Mouse (Mus musculus): ENCODE measurements at regions not wholly inside any gene's neighbourhood (a gene's known extent, or its start where the extent isn't known, plus 50 kb on each side); places are given as distances from the start of the nearest gene placed in this dataset.

DNA sequence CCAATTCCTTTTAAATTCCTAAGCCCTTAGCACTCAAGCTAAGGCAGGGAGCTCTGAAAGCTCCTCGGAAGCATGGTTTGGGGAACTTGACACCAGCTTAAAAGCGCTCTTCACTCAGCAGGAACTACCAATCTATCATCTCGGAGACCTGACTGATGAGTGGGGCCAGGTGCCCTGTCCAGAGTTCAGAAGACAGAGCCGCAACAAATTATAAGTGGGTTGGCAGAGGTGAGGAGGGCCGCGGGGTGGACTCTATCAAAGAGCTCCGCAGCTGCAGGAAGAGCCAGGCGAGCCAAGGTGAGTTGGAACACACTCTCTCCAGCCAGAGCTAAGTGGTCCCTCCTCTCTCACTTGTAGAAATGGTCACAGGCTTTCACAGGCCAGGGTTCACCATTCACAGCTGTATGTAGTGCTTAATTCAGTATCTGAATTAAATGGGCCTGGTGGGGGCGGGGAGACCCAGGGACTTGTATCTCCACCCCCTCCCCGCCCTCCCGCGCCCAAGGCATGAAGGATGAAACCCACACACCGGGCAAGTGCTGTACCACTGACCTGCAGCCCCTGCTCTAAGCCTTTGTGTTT is 180.8 kb downstream of the Stim2 start:
- DNase-seq = no peak

DNA sequence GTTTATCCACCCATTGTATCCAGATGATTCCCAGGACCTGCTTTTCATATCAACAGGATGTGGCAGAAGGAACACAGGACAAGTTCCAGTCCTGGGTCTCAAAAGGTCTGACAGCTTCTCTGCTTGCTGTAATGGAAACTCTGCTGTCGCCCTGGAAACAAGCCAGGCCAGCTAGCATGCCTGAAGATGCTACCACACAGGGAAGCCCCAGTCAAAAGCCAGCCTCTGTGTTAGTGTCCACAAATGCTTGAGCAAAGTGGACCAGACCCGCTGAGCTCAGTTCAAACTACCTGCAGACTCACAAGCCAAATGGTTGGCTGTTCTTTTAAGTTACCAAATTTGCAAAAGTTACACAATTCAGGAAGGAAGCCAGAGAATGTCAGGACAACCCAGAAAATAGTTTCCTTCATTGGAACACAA is 181.9 kb downstream of the Stim2 start:
- no peak for DNase-seq

DNA sequence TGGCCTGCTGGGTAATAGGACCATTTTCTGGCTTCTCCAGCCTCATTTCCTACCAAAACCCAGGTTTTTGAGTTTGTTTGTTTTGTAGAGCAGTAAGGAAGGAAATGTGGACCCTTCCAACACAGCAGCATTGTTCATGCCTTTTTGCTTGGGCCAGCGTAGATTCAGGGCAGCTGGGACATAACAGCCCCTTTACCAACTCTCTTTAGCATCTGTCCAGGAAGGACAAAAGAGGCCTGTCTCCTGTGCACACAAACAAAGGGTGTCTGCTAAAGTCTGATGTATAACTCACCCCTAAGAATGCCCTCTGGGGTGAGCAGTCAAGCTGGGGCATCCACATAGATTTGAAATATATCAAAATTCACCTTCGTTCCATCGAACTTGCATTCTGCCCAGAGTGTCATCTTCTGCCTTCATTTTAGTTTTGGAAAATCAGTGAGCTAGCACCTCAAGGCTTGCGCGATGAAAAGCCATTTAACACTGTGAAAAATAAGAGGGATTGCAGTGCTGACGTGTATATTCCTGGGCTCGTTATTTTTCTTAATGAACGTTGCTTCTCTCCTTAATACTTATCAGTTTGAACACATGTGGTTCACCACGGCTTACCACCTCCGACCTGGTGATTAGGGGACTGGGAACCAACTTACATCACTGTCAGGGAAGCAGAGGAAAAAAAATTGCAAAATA is 182.5 kb downstream of the Stim2 start:
- no peak for DNase-seq

DNA sequence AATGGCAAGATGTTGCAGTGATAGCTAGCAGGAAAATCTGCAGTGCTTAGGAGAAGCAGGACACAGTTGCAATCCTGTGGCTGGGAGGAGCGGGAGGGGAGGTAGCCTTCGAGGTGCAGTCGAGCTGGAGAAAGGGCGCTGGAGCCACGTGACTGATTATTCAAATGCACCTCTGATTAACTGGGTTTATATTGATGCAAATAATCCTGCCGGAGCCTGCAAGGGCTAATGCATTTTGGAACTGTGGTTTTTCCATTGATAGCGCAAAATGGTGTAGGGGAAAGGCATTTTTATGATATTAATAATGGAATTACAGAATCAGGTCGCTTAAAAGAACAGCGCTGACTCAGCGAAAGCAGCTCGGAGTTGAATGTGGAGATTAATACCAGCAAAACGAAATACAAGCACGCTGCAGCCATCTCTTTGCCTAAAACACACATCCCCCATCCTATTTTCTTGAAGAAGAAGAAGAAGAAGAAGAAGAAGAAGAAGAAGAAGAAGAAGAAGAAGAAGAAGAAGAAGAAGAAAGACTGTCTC is 183.1 kb downstream of the Stim2 start:
- DNase-seq = no peak

DNA sequence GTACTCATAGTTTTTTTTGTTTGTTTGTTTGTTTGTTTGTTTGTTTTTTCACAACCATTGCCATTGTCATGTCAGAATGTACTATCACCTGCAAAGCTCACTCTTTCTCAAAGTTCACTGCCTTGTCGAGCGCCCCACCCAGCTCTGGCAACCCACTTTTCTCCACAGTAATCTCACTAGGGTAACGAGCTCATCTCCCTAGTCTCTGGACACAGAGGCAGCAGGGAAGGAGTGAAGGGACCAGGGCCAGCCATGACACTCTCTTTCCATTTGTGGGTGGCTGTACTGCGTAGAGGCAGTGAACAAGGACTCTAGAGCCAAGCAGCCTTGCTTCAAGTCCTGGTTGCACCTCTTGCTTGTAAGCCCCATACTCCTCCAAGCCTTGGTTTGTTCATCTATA is 184.5 kb downstream of the Stim2 start:
- DNase-seq = no peak

DNA sequence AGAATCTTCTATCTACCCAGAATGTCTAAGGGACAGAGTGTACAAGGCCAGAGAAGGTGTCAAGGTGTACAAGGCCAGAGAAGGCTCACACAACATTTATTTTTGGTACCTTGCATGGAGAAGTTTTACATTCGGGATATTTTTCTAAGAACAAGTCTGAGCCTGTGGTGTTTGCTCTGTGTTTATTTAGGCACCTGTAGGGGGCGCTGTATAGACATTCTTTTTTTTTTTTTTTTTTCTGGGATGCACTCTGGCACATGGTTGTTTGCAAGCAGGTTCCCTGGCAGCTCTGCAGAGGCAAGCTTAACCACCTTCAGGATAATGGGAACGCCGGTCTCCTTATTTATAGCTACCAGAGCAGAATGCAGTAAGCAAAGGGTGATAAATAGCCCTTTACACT is 187.4 kb downstream of the Stim2 start:
- DNase-seq = no peak

DNA sequence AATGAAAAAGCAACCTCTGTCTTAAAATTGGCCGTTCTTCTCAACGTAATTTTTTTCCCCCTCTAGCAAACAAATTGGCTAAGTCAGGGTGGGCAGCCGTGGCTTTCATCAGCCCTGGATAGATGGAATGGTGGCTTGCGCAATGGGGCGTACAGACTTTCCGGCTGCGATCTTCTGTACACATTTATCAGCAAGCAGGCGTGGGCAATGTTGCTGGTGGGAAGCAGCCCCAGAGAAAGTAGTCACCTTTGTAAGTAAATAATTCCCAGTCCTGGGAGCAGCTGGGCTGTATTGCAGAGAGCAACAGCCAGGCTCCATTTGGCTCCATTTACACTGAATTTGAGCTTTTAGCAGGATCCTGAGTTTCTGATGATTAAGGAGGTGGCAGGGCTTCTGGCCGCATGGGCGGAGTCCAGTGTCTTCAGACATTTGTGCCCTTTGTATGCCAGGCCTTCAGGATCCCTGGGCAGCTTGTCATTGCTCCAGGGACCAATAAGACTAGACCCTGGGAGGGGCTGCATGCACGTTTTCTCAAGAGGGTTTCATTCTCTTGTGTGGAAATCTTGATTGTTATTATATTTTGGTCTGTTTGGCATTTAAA is 187.9 kb downstream of the Stim2 start:
- no peak for DNase-seq

DNA sequence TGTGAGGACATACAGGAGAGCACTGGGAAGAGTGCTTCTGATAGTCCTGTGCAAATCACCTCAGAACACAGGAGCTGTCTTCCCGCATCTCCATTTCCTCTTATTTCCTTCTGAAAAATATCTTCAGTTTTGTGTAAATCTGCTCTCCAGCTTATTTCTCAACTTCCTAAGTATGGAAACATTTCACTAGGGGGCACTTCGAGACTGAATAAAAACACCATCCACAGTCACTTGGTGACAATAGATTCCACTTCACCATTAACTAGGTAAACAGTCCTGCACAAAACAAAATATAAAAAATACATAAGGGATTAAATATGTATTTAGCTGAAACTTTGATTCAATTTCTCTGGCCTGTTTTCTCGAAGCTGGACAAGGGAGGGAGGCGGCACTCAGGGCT is 193.4 kb downstream of the Stim2 start:
- no peak for DNase-seq

DNA sequence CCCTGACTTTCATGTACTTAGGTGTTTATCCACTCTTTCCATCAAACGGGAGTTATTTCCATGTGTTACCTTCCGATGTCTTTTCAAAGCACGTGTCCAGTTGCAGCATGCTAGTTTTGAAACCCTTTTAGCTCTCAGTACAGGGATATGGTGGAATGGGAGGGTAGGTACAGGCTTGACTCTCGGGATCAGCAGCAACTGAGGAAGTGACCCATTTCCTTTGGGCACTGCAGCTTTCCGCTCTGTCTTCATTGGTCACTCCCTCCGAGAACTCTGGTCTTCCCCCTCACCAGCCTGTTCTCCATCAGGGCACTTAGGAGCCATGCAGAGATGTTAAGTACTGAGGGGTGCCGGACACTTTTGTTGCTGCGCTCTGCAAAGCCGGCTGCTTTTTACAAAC is 196.5 kb downstream of the Stim2 start:
- no peak for DNase-seq

DNA sequence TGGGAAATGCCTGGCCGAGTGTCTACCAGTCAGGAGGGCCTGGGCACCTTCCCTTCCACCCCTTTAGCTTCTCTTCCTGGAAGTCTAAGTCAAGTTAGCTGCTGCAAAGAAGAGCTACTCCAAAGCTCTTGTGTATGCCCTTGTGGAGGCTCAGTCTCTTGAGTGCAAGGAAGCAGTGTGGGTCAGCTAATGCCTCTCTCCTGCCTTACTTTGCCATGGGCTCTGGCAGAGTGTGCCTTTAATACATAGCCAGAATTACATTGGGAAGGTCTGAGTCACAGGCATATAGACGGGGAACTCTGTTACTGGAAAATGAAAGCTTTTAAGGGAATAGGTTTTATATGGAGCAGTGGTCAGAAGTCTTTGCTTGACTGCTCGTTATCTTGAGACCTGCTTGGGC is 201.7 kb downstream of the Stim2 start:
- DNase-seq = no peak

DNA sequence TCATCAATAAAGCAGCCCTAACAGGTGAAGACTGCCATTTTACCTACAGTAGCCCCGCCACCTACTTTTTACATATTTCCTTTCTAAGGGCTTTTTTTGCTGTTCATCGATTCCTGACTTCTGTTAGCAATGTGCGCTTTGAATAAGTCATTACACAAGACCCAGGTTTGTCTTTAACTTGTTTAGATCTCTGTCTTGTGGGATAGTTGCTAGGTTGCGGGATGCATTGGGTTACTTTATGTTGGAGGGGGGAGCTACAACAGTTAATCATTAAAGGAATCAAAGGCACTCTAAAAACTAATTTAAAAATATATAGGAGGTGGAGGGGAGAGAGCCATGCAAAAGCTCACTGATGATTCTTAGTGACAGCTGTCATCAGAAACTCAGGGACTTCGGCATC is 202.3 kb downstream of the Stim2 start:
- DNase-seq = no peak

DNA sequence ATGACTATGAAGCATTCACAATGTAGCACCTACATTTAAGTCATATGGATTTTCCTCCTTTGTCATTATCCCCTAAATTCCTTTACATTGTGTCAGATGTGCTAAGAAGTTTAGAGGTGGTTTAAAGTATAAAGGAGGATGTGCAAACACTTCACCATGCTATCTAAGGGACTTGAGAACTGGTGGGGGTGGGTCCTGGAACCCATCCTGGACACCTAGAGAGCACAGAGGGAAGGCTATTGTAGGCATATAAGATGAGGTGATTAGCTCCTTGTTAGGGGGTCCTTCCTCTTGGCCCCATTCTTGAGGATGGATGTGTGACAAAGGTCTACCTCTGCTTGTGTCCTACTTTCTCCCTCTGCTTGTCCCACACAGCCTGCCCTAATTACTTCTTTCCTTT is 213.2 kb downstream of the Stim2 start:
- DNase-seq = no peak

DNA sequence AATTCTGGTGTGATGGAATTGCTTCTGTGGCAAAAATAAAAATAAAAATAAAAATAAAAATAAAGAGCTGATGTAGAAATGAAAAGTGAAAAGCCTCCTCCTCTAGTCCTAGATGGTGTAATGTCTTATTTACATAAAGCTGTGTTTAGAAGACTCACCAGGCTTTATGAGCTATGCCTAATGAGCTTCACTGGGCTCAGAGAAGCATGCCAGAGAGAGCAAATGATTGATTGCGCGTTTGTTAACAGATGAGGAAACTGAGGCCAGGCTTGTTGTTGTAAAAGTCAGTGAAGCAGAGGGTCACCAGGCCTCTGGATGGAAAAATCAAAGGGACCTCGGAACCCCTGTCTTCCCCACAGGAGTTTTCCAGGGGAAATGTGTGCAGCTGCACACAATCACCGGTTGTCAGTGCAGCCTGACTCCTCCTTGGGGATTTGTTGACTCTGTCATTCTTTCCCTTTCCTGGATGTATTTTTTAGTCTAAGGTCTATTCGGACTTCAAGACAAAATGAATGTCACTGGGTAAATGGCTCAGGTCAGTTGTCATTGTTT is 213.8 kb downstream of the Stim2 start:
- DNase-seq = no peak

DNA sequence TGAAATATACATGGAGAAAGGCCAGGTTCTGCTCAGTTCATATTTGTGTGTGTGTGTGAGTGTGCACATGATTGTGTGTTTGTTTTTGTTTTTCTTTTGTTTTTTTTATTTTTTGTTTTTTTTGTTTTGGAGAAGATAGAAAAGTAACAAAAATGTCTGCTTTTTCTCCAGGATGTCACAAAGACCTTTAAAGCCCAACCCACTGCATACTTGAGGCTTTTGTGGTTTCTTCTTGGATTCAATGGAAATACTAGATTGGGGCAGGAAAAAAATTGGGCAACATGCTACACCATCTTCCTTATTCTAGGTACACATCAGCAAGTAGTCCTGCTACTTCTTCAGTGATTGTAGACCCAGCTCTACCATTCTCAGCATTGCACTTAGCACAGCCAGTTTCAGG is 226.7 kb downstream of the Stim2 start:
- no peak for DNase-seq

DNA sequence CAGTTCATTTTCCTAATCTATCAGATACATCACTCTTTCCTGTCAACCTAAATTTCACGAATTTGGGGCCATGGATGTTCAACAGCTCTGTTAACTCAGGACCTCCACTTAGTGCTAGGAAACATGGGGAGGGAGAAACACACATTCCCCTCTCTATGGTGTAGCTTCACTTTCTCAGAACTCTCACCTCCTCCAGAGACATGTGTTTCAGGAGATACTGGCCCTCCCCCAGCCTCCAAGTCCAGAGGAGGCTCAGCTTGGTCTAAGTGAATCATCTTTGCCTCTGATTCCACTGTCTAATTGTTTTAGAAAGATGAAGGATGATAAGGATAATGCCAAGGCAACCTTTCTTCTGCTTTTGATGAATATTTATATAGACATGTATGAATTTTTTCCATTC is 236.3 kb downstream of the Stim2 start:
- DNase-seq = no peak

DNA sequence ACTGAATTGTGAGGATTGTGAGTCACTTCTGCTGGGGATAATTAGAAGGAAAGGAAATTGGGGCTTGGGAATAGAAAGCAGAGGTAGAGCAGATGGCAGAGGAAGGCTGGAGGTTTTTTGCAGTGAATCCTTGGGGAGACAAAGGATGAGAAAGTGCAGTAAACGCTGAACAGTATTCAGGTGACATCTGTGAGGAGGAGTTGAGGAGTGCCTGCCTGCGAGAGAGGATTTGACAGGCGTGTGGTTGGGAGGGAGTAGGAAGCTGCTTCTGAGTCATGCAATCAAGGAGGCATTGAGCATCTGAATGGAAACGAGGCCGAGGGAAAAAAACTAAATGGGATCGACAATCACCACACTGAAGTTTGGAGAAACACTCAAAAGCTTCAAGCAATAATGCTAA is 236.9 kb downstream of the Stim2 start:
- no peak for DNase-seq

DNA sequence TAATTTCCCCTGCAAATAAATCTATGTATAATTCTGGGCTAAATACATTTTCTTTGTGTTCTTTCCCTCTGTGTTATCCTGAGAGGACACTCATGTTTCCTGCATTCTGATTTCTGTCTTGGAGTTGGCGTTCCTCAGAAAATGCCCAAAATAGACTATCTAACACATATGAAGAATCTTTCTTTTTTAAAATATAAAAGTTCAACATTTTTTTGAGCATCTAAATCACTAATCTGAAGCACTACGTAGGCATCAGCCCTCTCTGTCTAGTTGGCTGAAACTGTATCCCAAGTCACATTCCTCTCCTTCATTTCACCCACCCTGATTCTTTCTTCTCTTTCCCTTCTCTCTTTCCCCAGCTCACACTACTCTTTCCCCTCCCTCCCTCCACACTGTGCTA is 238.9 kb downstream of the Stim2 start:
- DNase-seq = no peak

DNA sequence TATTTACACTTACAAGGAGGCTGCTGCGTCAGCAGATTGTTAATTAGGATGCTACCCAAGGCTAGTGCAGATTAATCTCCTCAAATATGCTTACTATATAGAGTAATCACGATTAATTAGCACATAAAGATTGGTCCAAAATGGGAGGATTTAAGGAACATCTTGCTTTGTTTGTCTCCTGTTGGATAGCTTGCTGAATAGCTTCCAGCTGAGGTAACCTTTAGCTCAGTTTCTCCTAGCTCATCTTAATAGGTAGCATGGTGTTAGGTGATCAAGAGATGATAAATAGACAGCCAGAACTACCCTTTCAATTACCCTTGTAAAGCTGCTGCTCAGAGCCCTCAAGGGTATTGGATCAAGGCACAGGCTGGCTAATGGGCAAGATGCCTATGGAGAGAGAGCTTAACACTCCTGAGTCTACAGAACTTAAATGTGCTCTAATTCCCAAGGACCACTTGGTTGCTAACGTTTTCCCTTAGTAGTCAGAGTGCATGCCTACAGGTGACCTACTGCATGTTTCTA is 240.4 kb downstream of the Stim2 start:
- no peak for DNase-seq

DNA sequence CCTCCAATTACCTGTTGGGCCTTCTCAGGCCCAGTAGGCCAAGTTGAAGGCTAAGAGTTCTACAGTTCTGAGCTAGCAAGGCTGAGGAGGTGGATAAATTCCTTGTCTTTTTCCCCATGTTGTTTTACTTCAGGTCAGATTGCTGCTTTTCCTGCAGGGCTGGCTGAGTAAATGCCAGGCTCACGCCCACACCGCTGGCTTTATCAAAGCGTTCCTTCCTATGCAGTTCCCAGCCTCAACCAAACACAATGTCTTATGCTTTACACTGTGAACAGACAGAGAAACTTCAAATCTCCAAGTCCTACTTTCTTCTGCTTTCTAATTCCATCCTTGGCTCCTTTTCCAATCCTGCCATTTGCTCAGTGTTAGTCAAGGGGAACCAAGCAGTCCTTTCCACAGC is 241.3 kb downstream of the Stim2 start:
- no peak for DNase-seq

DNA sequence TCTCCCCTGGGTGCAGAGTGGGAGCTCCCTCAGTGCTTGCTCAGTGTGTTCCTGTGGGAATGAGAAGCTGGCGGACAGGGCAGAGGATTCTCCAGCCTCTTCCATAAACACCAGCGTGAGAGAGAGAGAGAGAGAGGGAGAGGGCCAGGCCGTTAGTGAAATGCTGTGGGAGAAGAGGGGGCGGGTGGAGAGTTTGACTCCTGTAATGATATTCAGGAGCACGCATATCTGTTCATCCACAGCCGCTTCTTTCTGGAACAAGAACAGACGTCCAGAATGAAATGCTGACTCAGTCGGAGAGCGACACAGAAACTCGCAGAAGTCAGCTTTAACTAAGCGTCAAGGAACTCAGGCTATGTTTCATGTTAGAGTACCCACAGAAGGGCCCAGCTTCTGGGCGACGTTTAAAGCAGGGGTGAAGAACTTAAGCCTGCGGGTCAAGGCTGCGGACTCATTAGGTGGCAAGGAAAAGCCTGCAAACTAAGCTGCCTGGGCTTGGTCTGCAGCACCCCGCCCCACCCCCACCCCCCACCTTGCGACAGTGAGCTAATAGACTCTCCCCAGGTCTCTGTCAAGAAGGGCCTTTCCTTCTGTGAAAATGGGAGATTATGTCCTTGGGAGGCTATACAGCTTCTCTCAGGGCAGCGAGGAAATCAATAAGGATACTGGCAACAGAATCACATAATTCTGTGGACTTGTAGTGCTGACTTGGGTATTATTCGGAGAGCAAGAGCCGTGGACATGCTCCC is 243.0 kb downstream of the Stim2 start:
- DNase-seq = no peak

DNA sequence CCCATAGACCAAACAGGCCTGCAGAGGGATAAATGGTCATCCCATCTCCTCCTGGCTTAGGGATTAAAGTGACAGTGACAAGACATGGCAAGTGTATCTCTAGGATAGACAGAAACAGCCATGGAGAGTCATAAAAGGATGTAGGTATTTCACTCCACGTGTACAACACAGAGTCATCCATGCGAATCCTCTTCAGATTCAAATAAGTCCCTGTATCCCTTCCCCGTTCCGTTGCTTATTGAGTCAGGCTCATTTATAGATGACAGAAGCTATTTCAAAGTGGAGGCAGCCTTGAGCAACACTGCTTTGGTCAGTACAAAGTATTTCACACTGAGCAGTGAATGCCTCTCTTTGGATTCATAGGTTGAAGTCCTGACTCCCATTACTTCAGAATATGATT is 243.8 kb downstream of the Stim2 start:
- no peak for DNase-seq

DNA sequence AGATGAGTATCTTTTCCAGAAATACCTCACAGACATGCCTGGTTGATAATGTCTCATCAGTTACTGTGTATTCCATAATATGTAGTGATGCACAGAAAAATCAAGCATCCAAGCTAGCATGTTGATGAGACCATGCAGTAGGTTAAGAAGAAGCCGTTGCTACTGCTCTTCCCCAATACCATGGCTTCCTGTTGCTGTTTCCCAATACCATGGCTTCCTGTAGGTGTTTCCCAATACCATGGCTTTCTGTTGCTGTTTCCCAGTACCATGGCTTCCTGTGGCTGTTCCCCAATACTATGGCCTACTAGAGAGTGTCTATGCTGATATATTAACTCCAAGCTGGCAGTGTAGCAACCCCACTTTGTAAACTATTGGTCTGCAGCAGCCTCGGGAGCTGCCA is 253.7 kb downstream of the Stim2 start:
- DNase-seq = no peak

DNA sequence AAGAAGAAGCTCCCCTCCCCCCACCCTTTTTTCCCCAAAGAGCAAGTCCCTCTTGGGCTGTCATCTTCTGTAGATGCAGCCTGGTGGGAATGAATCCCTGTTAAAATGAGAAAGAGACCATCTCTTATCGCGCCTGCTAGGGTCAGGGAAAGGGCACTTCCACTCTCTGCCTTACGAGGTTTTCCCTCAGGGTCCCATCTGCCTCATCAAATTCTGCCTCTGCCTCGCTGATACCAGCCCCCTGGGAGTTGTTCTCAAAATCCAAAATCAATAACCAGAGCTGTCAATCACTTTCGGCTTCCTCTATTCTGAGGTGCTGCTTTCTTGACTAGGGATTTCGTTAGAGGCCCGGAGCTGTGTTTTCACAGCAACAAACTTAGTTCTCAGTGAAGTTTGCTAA is 255.7 kb downstream of the Stim2 start:
- DNase-seq = no peak
